Mouse (Mus musculus) heart, postnatal 10 days (tissue): ENCODE data around the gene Prickle1. TPM values are rescaled to one million over a fixed set of nuclear protein-coding genes. Genes with fewer than 3 reads are reported as not detected.
A peak's percentile ranks its signal among the peaks of the same experiment; 100 is the strongest.

Experiments
- DNase-seq, 2 experiments: peaks; one replicate each; pipeline ENCODE4 v3.0.0; 2021
- intact Hi-C: fragments of 180-260 bp; cut with DNase I; formaldehyde crosslinking; loops from one replicate; pipeline ENCODE4 v1.15.1; 2025
- total RNA-seq, 2 experiments: library from RNA; stranded (reverse); gene quantifications; 2 replicates each; pipeline ENCODE4 v1.2.3; 2021

Prickle1 gene
- 10 to 100 TPM; 24.1 to 36.4 TPM for total RNA-seq

- peak; percentile 92 to 93 for DNase-seq
These were observed at the start of gene Prickle1 for GRCm38 (mm10) chr15:93595746-93596145. Gene Prickle1 (minus strand): TSS chr15:93595891.

DNA sequence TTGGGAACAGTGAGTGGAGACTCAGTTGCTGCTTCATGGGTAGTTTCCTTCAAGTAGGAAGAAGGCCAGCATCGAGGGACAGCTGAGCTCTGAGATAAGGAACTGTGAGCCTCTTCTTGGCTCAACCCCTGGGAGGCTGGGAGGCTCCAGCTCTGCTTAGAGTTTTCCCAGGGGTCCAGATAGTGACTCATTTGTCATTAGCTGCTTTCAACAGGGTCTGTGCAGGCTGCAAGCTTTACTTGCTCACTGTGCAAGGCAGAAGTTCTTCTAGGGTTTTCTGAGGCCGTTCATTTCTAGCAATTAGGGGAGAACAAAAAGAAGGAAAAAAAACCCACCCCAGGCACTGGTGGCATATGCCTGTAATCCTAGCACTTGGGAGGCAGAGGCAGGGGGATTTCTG is 44.5 kb upstream of the Prickle1 start:
- peak; percentile 58 to 60 for DNase-seq
- intact Hi-C loops = no loop called here

More at GRCm38 (mm10) chr15:93595746-93596145, at the start of gene Prickle1:
- intact Hi-C loops = loop anchor here (2.0 kb wide), 2 partner anchors 103 to 617 kb away; no protein-coding TSS in a partner anchor

- intact Hi-C loops = no loop called here
- no peak for DNase-seq
These were observed 41.3 kb upstream of the Prickle1 start for GRCm38 (mm10) chr15:93636976-93637375.

DNA sequence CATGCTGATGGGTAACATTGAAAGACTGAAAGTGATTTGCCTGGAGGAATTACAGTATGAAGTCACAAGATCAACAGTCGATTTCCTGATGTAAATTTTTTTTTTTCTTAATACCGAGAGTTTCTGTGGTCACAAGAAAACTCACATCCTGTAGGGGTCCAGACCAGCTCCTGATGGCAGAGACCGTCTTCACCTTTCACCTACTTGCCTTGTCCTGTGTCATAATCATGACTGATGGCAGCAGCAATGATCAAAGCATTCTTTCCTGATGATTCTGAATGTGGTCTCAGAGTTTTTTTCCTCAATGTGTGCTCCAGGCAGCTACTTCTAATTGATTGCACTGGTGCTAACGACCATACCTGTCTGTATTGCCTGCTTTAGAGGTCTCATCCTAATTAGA is 39.9 kb upstream of the Prickle1 start:
- intact Hi-C loops = no loop called here
- DNase-seq = no peak

- no peak for DNase-seq
- intact Hi-C loops = no loop called here
These were observed 38.8 kb upstream of the Prickle1 start for GRCm38 (mm10) chr15:93634536-93634935.

DNA sequence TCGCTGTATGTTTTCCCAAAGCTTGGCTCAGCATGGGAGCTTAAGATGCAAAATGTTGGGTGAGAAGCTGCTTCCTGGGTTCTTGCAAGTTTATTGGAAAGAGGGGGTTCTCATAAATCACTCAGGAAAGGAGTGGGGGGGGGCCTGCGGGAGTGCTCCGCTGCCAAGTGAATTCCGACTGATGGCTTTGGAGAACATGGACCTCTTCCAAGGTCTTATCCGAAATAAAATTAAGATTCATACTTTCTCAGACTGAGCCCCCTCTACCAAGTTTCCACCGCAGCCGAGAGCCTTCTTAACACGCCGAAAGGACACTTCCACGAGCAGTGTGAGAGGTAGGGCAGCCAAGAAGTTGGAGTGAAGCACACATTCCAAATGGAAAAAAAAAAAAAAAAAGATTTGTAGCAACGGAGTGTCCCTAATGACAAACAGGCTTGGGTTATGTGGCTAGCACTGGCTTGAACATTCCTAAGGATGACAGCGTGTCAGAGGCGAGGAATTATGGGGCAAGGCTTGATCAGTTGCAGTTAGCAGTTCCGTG is 34.4 kb upstream of the Prickle1 start:
- intact Hi-C loops = no loop called here

DNA sequence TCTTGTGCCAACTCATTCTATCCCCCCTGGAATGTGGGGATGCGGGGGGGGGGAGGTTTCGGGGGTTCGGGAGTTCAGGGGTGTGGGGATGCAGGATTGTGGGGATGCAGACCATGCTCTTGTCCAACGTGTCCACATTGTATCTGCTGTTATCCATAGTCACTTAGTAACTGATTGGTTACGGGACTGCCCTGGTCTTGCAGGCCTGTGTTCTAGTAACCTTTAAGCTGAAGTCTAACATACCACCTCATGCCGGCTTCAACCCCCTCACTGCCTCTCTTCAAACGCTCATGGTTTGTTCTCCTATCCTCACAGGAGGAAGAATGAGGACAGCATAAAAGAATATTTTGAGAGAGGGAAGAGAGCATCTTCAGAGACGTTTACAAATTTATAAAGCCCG is 33.5 kb upstream of the Prickle1 start:
- DNase-seq = no peak
- intact Hi-C loops = no loop called here

More for the DNA sequence above, 34.4 kb upstream of the Prickle1 start:
- no peak for DNase-seq

DNA sequence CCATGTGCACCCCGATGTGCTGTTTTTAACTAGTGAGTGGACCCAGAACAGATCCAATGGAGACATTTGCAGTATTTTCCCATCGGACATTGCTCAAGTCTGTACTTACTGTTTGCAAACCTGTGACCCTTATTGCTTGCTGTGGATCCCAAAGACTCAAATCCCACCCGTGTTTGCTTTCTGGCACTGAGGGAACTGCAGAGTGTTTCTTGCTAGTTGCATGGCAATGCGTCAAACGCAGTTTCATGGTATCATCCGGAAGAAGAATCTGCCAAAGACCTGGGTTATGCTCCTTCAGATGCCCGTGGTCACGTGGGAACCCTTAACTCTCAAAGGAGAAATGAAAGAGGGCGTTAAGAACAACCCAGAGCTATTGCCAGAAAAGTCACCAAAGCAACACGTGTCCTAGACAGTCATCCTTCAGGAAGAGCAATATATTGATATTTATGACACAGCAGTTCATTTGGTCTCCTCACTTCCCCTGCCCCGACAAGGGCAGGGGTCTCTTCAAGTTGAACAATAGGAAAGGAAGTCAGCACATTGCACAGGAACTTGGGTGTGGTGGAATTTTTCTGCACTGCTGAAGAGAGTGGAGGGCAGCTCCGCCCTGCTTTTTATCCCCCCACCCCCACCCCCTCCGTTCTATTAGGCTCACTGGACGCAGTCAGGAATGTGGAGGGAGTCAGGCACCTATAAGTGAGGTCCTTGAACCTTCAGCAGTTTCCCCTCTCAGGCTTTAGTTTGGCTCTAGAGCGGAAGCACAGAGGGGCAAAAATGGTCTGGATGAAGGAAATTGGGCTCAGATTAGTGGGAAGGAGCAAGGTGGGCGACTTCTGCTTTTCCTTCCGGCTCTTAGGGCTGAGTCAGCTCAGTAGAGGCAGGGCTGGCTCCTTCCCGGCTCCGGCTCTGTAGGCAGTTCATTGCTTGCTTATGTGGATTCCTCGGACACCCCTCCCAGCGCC is 32.4 kb upstream of the Prickle1 start:
- no peak for DNase-seq
- intact Hi-C loops = no loop called here

DNA sequence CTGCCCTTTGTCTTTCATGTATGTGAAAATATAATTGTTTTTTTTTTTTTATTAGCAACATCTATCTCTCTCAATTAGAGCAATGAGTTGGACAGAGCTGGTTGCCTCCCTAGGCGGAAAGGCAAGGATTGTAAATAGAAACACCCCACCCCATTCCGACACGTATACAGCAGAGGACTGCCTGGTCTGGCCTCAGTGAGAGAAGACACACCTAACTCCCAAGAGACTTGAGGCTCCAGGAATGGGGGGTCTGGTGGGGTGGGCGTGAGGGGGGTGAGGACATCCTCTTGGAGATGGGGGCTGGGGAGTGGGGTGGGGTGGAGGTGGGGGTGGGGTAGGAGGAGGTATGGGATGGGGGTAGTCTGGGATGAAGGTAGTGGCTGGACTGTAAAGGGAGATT is 23.9 kb upstream of the Prickle1 start:
- no peak for DNase-seq
- intact Hi-C loops = no loop called here

DNA sequence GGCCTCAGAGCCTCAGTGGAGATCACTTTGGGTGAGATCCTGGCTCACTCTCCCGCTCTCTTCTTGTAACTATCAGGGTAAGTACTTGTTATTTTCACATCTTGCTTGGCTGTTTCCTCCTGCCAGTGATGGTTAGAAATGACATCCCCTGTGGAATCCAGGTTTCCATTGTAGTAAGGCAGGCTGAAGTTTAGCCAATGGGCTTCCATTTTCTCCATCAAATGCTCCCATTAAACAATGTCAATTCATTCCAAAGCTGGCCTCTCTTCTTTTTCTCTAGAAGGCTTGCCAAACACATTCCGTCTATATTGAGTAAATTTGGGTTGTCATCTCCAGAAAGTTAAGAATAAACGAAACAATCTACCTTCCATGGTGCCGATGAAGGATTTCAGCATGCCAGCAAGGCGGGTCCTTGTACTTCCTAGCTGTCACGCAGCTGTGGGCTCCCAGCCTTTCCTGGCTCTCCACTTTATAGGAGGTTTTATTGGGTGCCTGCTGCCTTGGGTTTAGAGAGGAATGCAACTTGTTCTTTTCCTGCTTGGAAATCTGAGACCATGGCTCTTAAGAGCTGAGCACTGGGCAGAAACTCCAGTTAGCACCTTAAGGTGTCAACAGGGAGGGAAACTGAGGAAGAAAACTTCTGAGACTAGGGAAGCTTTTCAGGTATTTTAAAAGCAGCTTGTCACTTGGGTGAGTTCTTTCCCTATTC is 22.9 kb upstream of the Prickle1 start:
- intact Hi-C loops = no loop called here
- no peak for DNase-seq

DNA sequence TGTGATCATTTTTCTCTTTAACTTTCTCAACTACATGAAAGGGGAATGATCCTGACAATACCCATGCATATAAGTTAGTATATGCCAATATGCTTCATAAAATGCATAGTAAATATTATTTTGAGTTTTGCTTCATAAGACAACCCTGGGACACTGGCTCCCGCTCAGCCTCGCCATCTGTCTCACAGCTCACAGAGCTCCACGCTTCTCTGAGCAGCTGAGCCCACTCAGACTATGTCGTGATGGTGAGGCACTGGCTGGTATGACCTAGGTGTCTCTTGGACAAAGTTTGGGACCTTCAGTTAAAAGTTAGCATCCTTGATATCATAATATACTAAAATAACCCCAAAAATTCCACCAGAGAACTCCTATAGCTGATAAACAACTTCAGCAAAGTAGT is 20.6 kb upstream of the Prickle1 start:
- intact Hi-C loops = no loop called here
- no peak for DNase-seq

GRCm38 (mm10) chr15:93615031-93615430 is 19.3 kb upstream of the Prickle1 start:
- intact Hi-C loops = no loop called here
- DNase-seq = no peak

DNA sequence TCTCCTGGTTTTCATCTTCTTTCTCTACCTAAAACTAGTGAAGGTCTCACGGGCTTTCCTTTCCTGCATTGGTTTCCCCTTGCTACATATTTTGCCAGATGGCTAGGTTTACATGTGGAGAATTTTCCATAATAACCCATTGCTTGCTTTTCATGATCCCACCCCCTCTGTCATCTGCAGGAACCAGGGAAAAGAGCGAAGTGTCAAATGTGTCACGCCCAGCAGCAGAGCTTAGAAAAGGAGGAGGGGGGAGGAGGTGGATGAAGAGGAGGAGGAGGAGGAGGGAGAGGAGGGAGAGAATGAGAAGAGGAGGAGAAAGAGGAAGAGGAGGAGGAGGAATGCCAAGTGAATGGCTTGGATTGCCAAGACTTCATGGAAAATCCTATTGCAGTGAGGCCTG is 17.9 kb upstream of the Prickle1 start:
- intact Hi-C loops = no loop called here
- no peak for DNase-seq

GRCm38 (mm10) chr15:93611536-93612300 is 16.0 kb upstream of the Prickle1 start:
- intact Hi-C loops = no loop called here
- no peak for DNase-seq

DNA sequence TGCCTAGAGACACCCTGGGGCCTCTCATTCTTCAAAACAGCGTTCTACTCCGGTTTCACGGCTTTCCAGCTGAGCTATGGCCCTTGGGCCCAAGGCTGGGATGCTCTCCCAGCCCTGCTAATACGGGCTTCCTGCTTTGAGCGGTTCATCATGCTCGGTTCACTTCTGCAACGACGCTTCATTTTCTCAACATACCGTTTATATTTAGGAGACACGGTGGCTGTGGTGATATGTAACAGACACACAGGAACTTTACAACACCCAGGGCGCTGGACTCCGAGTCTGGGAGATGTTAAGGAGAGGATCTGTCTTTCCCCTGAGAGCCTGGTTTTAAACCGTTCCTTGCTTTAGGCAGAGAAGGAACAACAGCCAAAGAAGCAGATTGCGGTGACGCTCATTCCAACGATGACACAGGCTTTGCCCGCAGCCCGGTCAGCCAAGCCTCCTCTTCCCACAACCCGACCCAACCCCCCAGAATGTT is 15.1 kb upstream of the Prickle1 start:
- intact Hi-C loops = no loop called here
- peak in 1 of 2 experiments; percentile 28 for DNase-seq

- intact Hi-C loops = no loop called here
- DNase-seq = no peak
These were observed 14.6 kb upstream of the Prickle1 start for GRCm38 (mm10) chr15:93610288-93610687.

- intact Hi-C loops = no loop called here
These were observed 7.2 kb upstream of the Prickle1 start for GRCm38 (mm10) chr15:93602850-93603249.

DNA sequence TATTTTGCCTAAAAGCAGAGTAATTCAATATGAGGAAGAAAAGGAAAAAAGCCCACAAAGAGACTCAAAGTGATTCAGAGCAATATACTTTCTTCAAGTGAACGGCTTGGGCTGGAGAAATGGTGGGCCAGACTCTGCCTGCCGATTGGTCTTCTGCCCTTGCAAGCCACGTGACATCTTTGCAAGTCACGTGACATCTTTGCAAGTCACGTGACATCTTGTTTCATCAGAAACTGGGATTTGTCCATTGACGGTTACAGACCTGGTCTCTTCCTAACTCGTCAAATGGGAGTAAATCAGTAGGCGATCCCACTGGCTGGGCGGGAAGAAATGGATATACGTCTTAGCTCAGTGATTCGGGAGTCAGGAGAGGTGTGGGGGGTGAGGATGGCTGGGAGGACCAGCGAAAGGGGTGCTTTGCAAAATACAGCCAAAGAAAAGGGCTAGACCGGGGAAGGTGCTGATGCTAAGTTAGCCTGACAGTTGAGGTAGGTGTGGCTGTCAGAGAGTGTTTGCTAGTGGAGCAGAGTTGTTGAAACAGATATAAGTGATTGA is 5.8 kb upstream of the Prickle1 start:
- intact Hi-C loops = no loop called here
- DNase-seq = no peak

More at GRCm38 (mm10) chr15:93602850-93603249, 7.2 kb upstream of the Prickle1 start:
- DNase-seq = no peak

GRCm38 (mm10) chr15:93596991-93597390 is 1.3 kb upstream of the Prickle1 start:
- intact Hi-C loops = no loop called here
- DNase-seq = no peak

- intact Hi-C loops = no loop called here
- peak; percentile 89 to 91 for DNase-seq
These were observed 594 bp upstream of the Prickle1 start for GRCm38 (mm10) chr15:93596285-93596684.
